Mouse (Mus musculus) layer of hippocampus, adult 9-11 months (tissue): ENCODE data around the gene Slc50a1.
A peak's percentile ranks its signal among the peaks of the same experiment; 100 is the strongest.

ENCODE experiments used
- DNase-seq: peaks from one replicate; pipeline ENCODE4 v3.0.0; 2022

The Slc50a1 gene

GRCm38 (mm10) chr3:89228836-89229235, 41.5 kb downstream of the Slc50a1 start, which contains the start of gene Muc1:
Gene Muc1 (plus strand): TSS chr3:89229057.
- no peak for DNase-seq

GRCm38 (mm10) chr3:89228180-89228549, 42.2 kb downstream of the Slc50a1 start:
- peak; percentile 70 for DNase-seq

- DNase-seq = peak; percentile 94
Measured at GRCm38 (mm10) chr3:89227307-89228179, 42.8 kb downstream of the Slc50a1 start.

GRCm38 (mm10) chr3:89226900-89227299, 43.5 kb downstream of the Slc50a1 start, which contains the start of gene Mtx1:
Gene Mtx1 (minus strand): TSS chr3:89227088.
- DNase-seq = no peak

GRCm38 (mm10) chr3:89226361-89226760, 44.0 kb downstream of the Slc50a1 start:
- no peak for DNase-seq

- DNase-seq = peak; percentile 62
Measured at GRCm38 (mm10) chr3:89225918-89226317, 44.5 kb downstream of the Slc50a1 start.

- DNase-seq = no peak
Measured at GRCm38 (mm10) chr3:89225321-89225815, 45.0 kb downstream of the Slc50a1 start.

- no peak for DNase-seq
Measured at GRCm38 (mm10) chr3:89224796-89225195, 45.6 kb downstream of the Slc50a1 start.

GRCm38 (mm10) chr3:89221167-89221566, 49.2 kb downstream of the Slc50a1 start:
- no peak for DNase-seq

GRCm38 (mm10) chr3:89219546-89219945, 50.8 kb downstream of the Slc50a1 start:
- no peak for DNase-seq

- no peak for DNase-seq
Measured at GRCm38 (mm10) chr3:89218271-89218670, 52.1 kb downstream of the Slc50a1 start.
